Mouse (Mus musculus) midbrain, postnatal 0 days (tissue): ENCODE measurements around the gene Gm20388. TPM values are rescaled to one million over a fixed set of nuclear protein-coding genes. Genes with fewer than 3 reads are reported as not detected.
A peak's percentile ranks its signal among the peaks of the same experiment; 100 is the strongest.

Source experiments
- ATAC-seq: fragments of 200-750 bp; cut with Nextera tagmentation; 2 replicates; pipeline ENCODE4 v1.8.0; 2017; ENCODE audit warnings: moderate number of reproducible peaks, mild to moderate bottlenecking, moderate TSS enrichment, moderate library complexity; ENCODE audit not compliant: low FRiP score
- DNase-seq: peaks from one replicate; pipeline ENCODE4 v3.0.0-alpha.2; 2015; ENCODE audit warnings: low spot score
- H3K27ac ChIP-seq: fragments of 300-500 bp; sonication (generic); 2 replicates; pipeline ENCODE4 v1.5.1; 2014; ENCODE audit warnings: low read depth, mild to moderate bottlenecking, low read length, mixed read lengths
- H3K27me3 ChIP-seq: fragments of 300-500 bp; sonication (generic); 2 replicates; pipeline ENCODE4 v1.6.1; 2014; ENCODE audit warnings: low read length, control low read depth, mixed read lengths; ENCODE audit not compliant: insufficient read depth
- H3K36me3 ChIP-seq: fragments of 300-500 bp; sonication (generic); 2 replicates; pipeline ENCODE4 v1.6.1; 2014; ENCODE audit warnings: low read length, control low read depth, mixed read lengths; ENCODE audit not compliant: insufficient read depth
- H3K4me1 ChIP-seq: fragments of 300-500 bp; sonication (generic); 2 replicates; pipeline ENCODE4 v1.6.1; 2014; ENCODE audit warnings: mild to moderate bottlenecking, control low read depth, antibody characterized with exemption, low read length, mixed read lengths; ENCODE audit not compliant: insufficient read depth
- H3K4me2 ChIP-seq: fragments of 300-500 bp; sonication (generic); 2 replicates; pipeline ENCODE4 v1.6.1; 2014; ENCODE audit warnings: low read depth, mild to moderate bottlenecking, low read length, mixed read lengths; ENCODE audit not compliant: poor library complexity, severe bottlenecking
- H3K4me3 ChIP-seq: fragments of 300-500 bp; sonication (generic); 2 replicates; pipeline ENCODE4 v1.5.1; 2014; ENCODE audit warnings: low read depth, mild to moderate bottlenecking, low read length, moderate library complexity
- H3K9ac ChIP-seq: fragments of 300-500 bp; sonication (generic); replicated peaks from 2 replicates; pipeline ENCODE4 v1.6.1; 2014; ENCODE audit warnings: mild to moderate bottlenecking, low read length, moderate library complexity, mixed read lengths; ENCODE audit not compliant: poor library complexity, severe bottlenecking
- H3K9me3 ChIP-seq: fragments of 300-500 bp; sonication (generic); 2 replicates; pipeline ENCODE4 v1.6.1; 2016; ENCODE audit warnings: low read length, control low read depth
- CTCF ChIP-seq: IDR thresholded peaks from 2 replicates; pipeline ENCODE4 v1.5.1; 2016; ENCODE audit warnings: antibody characterized with exemption, mild to moderate bottlenecking
- WGBS: fragments of 180-500 bp; shearing (Covaris S2); extraction: QIAGEN DNeasy Blood & Tissue Kit; methylation state at CpG from one replicate; pipeline ENCODE4 v1.1.7; 2014; 5-methylcytosine and 5-hydroxymethylcytosine counted together
- polyA plus RNA-seq: library from polyadenylated mRNA; unstranded; fragments of >200 nt; fragmentation: Nextera tagmentation; extraction: Ambion mirVana; gene quantifications from 2 replicates; pipeline ENCODE4 v1.2.1, GENCODE M21; 2015
- total RNA-seq: library from RNA; depleted of rRNA; stranded (reverse); fragments of >200 nt; gene quantifications from 2 replicates; pipeline ENCODE4 v1.2.3, GENCODE M21; 2014

Gene Gm20388
- total and polyA plus RNA-seq, 2 experiments from 2014 or later = 74.2 TPM; not detected in 1

DNA sequence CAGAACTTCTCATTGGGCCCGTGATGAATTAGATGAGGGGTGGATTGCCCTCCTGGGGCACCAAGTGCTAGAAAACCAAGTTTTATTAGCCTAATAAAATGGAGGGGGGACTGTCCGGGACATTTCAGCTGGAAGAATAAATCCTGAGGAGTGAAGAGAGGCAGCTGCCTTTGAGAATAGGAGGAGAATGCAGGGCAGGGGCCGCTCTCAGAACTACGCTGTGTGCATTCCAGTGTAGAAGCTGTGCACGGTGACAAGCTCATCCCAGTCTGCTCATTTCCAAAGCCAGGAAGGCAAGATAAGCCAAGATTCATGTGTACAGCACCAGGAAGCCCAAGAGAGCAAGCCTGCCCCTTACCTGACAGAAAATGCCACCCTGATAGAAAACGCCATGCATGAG, 1487.4 kb downstream of the Gm20388 start:
- Histone ChIP-seq H3K9me3 (no peaks in the 10 kb centered on the region), H3K27ac (no peak overlapping the region), H3K9ac (no peak overlapping the region), H3K27me3 (peaks cover 18% of the 10 kb centered on the region; the same call in 1 of the 2 replicates), H3K4me3 (no peak overlapping the region), H3K4me1 (no peaks in the 10 kb centered on the region), H3K4me2 (no peak overlapping the region), H3K36me3 (no peaks in the 10 kb centered on the region)
- no peak for TF ChIP-seq CTCF
- no peak for DNase-seq
- ATAC-seq = no peak
- WGBS = 73% methylated on average over 6 of the region's 6 CpGs

DNA sequence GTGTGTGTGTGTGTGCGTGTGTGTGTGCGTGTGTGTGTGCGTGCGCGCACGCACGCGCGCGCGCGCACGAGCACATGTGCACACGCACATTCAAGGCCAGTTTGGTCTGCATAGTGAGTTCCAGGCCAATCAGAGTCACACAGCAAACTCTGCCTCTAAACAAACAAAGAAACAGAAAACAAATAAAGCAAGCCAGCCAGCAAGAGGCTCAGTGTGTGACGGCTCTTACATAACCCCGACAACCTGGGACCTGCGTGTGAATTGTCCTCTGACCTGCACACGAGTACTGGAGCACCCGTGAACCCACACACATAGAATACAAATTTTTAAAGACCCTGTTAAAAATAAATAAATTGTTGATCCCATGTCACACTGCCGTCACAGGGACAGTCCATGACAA, 1488.1 kb downstream of the Gm20388 start:
- no peaks in the 10 kb centered on the region for H3K4me1 ChIP-seq
- H3K27me3 ChIP-seq = peaks cover 14% of the 10 kb centered on the region; the same call in 1 of the 2 replicates
- H3K4me2 ChIP-seq = no peak overlapping the region
- H3K36me3 ChIP-seq = no peaks in the 10 kb centered on the region
- H3K4me3 ChIP-seq = no peak overlapping the region
- H3K9ac ChIP-seq = no peak overlapping the region
- no peak overlapping the region for H3K27ac ChIP-seq
- TF ChIP-seq CTCF = no peak
- WGBS = 93% methylated on average over 20 of the region's 20 CpGs
- no peaks in the 10 kb centered on the region for H3K9me3 ChIP-seq
- no peak for ATAC-seq
- DNase-seq = no peak

DNA sequence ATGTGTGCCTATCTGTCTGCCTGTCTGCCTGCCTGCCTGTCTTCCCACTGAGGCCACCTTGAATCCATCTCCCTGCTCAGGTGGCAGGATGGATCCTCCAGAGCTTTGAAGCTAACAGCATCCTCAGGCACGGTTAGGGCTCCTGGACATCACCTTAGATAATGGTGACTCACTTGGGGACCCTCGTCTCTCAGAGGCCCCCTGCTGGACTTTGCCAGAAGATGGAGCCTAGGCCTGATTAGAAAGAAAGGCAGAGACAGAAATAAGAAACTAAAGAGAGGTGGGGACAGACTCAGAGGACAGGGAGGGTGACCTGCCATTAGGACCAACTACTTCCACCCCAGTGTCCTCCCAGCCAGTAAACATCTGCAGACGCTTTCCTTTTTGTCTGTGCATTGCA, 1488.5 kb downstream of the Gm20388 start:
- H3K9me3 ChIP-seq = no peaks in the 10 kb centered on the region
- H3K27ac ChIP-seq = no peak overlapping the region
- H3K36me3 ChIP-seq = no peaks in the 10 kb centered on the region
- no peak overlapping the region for H3K4me3 ChIP-seq
- peaks cover 13% of the 10 kb centered on the region; the same call in 1 of the 2 replicates for H3K27me3 ChIP-seq
- TF ChIP-seq CTCF = peak; percentile 31; the same call in 1 of the 2 replicates
- H3K9ac ChIP-seq = no peak overlapping the region
- 54% methylated on average over 3 of the region's 3 CpGs for WGBS
- DNase-seq = no peak
- H3K4me2 ChIP-seq = no peak overlapping the region
- ATAC-seq = no peak
- no peaks in the 10 kb centered on the region for H3K4me1 ChIP-seq

DNA sequence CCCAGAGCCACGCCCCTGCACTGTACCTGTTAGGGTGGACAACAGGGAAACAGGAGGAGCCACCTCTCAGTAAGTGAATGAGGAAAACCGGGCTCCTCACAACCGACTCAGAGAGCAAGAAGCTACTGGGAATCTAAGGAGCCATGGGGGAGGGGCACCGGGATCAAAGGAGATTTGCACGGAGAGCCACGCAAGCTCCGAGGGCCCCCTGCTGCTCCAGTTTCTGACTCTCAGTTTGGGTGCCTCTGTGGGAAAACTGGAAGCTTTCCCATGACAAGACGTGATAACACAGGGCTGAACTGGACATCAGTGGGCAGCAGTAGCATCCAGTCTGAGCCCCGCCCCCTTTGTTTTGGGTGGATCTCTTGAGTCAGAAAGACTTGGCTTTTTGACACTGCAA, 1489.9 kb downstream of the Gm20388 start:
- no peak overlapping the region for H3K27ac ChIP-seq
- WGBS = 27% methylated on average over 9 of the region's 9 CpGs
- DNase-seq (no peak), ATAC-seq (no peak)
- no peak for TF ChIP-seq CTCF
- H3K9ac ChIP-seq = no peak overlapping the region
- H3K4me1 ChIP-seq = no peaks in the 10 kb centered on the region
- H3K27me3 ChIP-seq = peaks cover 9% of the 10 kb centered on the region; the same call in 1 of the 2 replicates
- no peaks in the 10 kb centered on the region for H3K9me3 ChIP-seq
- 0 out of 2 replicates have a peak overlapping the region, but pooled peaks have one; percentile 6 for H3K4me2 ChIP-seq
- H3K36me3 ChIP-seq = no peaks in the 10 kb centered on the region
- H3K4me3 ChIP-seq = no peak overlapping the region

DNA sequence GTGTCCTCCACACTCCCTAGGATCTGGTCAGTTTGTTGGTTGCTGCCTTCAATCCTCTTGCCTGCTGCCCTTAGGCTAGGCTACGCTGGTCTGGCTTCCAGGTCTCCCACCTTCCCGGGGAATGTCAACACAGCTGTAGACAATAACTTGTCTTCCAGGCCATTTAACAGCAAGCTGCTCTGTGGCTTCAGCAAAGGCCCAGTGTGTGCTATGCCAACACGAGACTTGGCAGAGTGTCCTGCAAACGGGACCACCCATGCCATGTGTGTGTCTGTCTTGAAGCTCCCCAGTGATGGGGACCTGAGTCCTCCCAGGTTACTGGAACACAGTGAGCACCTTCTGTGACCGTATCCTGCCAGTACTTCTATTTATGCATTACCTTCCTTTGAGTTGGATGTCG, 1493.2 kb downstream of the Gm20388 start:
- H3K9ac ChIP-seq = no peak overlapping the region
- no peak overlapping the region for H3K27ac ChIP-seq
- H3K9me3 ChIP-seq = no peaks in the 10 kb centered on the region
- no peak overlapping the region for H3K4me3 ChIP-seq
- no peak for ATAC-seq
- H3K4me2 ChIP-seq = no peak overlapping the region
- H3K36me3 ChIP-seq = no peaks in the 10 kb centered on the region
- H3K4me1 ChIP-seq = no peaks in the 10 kb centered on the region
- TF ChIP-seq CTCF = no peak
- H3K27me3 ChIP-seq = no peaks in the 10 kb centered on the region; the same call in 1 of the 2 replicates
- WGBS = 84% methylated on average over 6 of the region's 6 CpGs
- no peak for DNase-seq

DNA sequence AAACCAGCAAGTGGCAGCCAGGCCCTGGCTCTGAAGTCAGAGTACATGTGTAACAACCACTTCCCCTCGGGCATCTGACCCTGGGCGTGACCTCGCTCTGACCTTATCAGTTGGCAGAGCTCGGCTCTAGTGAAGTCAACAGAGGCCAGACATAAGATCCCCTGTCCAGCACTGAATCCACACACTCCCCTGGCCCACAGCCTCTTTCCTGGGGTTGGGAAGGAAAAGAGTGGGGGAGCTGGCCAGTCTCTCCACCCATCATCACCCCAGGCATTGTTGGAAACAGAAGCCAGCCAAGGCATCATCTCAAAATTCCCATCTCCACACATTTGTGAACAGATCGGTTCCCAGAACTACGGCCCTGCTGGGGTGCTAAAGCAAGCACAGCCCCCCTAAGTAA, 1507.4 kb downstream of the Gm20388 start:
- no peaks in the 10 kb centered on the region for H3K4me1 ChIP-seq
- H3K4me2 ChIP-seq = no peak overlapping the region
- H3K36me3 ChIP-seq = no peaks in the 10 kb centered on the region
- WGBS = 64% methylated on average over 6 of the region's 6 CpGs
- H3K4me3 ChIP-seq = no peak overlapping the region
- no peak for ATAC-seq
- no peaks in the 10 kb centered on the region for H3K27me3 ChIP-seq
- H3K9me3 ChIP-seq = no peaks in the 10 kb centered on the region
- H3K9ac ChIP-seq = no peak overlapping the region
- TF ChIP-seq CTCF = no peak
- H3K27ac ChIP-seq = no peak overlapping the region
- no peak for DNase-seq
